Mouse (Mus musculus) activated CD4-positive, CD25-positive, alpha-beta regulatory T cell, adult 9 weeks (primary cell): ENCODE results near the gene Olfr1406. TPM values are rescaled to one million over a fixed set of nuclear protein-coding genes. Genes with fewer than 3 reads are reported as not detected.

Experiments
- polyA plus RNA-seq: library from polyadenylated mRNA; unstranded; fragments of 100-300 nt; shearing (Covaris generic); gene quantifications from one replicate; pipeline ENCODE4 v1.2.1, GENCODE M21; 2017

Gene Olfr1406
- polyA plus RNA-seq = not detected

DNA sequence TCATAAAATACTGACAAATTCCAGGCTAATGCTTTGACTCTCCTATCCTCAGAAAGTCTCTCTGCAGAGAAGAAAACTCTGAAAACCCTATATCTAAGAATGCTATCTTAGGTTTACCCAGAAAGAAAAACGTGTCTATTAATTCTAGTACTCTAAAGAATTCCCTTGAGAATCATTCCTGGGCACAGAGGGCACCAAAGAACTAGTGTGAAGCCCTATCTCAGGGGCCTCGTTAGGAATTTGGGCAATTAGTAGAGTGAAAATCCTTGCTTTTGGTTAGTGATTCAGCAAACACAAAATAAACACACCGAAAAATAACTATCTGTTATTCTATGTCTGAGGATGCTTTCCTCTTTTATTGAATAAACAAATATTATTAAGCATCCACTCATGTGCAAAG lies at the start of gene Olfr1406:
TSS of gene Olfr1406 (minus strand) at position 101 of the 400 bp plus-strand sequence.

DNA sequence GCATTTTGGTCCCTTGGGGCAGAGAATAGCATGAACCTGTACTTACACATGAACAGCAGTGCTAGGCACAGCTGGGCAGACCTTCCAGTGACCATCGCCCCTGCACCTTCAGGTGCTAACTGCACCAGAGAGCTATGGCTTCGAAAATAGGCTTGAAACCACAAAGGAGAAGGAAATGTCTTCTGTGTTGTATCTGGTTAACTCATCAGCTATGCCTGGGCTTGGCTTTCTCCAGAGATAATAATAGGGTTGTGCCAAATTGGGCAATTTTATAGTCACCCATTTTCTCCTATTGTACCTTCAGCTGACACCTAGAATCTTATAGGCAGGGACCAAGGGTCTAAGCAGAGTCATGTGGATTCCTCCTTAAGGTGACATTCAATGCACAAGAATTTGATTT lies 36.6 kb upstream of the Olfr1406 start, which contains the start of gene Fcer1a:
TSS of gene Fcer1a (minus strand) at position 134 of the 400 bp plus-strand sequence.

DNA sequence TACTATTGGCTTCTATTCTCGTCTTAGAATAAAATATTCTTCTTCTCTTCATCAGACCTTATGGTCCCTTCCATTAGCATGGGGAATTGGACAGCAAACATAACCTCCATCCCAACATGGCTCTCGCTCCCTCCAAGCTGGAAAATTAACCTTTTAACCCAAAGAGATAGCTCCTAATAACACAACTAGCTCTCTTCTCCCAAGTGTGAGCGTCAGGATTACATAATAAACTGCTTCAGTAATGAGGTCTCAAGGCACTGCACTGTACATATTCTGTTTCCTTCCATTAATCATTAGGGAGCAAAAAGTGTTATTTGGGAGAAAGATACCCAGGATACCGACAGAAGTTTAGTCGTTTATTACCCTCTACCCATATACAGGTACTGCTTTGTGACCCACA lies 21.7 kb upstream of the Olfr1406 start, which contains the start of gene Olfr1404:
TSS of gene Olfr1404 (plus strand) at position 301 of the 400 bp plus-strand sequence.

GRCm38 (mm10) chr1:173197508-173197907 lies 7.1 kb upstream of the Olfr1406 start, which contains the start of gene Olfr218:
Gene Olfr218, plus strand, starts transcription at chr1:173197808.

GRCm38 (mm10) chr1:173137274-173137673 lies 53.2 kb downstream of the Olfr1406 start, which contains the start of gene Olfr1408:
Gene Olfr1408, minus strand, starts transcription at chr1:173137374.

Other genes with a start within 250 kb of the Olfr1406 start
- not detected for gene Olfr16, start 240.2 kb downstream of the Olfr1406 start, polyA plus RNA-seq
- gene Olfr1408, start 53.3 kb downstream of the Olfr1406 start, polyA plus RNA-seq = not detected
- gene Olfr218, start 7.2 kb upstream of the Olfr1406 start, polyA plus RNA-seq = not detected
- not detected for gene Olfr1404, start 21.8 kb upstream of the Olfr1406 start, polyA plus RNA-seq
- not detected for gene Fcer1a, start 36.6 kb upstream of the Olfr1406 start, polyA plus RNA-seq
- gene Olfr418, start 75.4 kb upstream of the Olfr1406 start, polyA plus RNA-seq = not detected
- not detected for gene Mptx2, start 87.1 kb upstream of the Olfr1406 start, polyA plus RNA-seq
- not detected for gene Ackr1, start 143.1 kb upstream of the Olfr1406 start, polyA plus RNA-seq
- gene Aim2, start 160.2 kb upstream of the Olfr1406 start, polyA plus RNA-seq = 69.2 TPM
- not detected for gene Cadm3, start 177.1 kb upstream of the Olfr1406 start, polyA plus RNA-seq